ENCODE assay signal across 25 mouse cellular contexts in genomic region chr13:93468355-93468754, GRCm38 (mm10). TPM values are rescaled to one million over a fixed set of nuclear protein-coding genes. Genes with fewer than 3 reads are reported as not detected.
DNase-seq lines count a peak whose midpoint lies in the region; ATAC-seq and TF ChIP-seq lines count a peak whose summit lies in the region.
"Had no signal": no experiment of that assay in that cellular context is flagged by ENCODE, and none has a peak within 500 bp of the region (broad histone marks: within the 10 kb centered on the region; RNA-seq: fewer than 3 reads in every experiment).

No protein-coding gene starts in this region.

- no peaks in the 10 kb centered on the region for H3K9me3 ChIP-seq in forebrain, embryonic 16.5 days (ENCODE audit: control insufficient read depth, low read length)
- H3K9me3 ChIP-seq: G1E; heart, embryonic 15.5 days; hindbrain, embryonic 13.5 days; limb, embryonic 13.5 days; liver, embryonic 13.5 days had no signal

- no peak overlapping the region for H3K27ac ChIP-seq in kidney, adult 2 months (ENCODE audit: insufficient read depth, low read depth, low read length)
- 0 out of 2 replicates have a peak overlapping the region, but pooled peaks have one; percentile 47 for H3K27ac ChIP-seq in forebrain, embryonic 16.5 days (ENCODE audit: low read length)
- H3K27ac ChIP-seq: gastrocnemius, adult 2 months; heart, embryonic 15.5 days; hindbrain, embryonic 13.5 days; limb, embryonic 13.5 days; liver, embryonic 13.5 days had no signal

- H3K4me2 ChIP-seq in forebrain, embryonic 16.5 days (ENCODE audit: low read length) = no peak overlapping the region
- H3K4me2 ChIP-seq: heart, embryonic 15.5 days; hindbrain, embryonic 13.5 days; limb, embryonic 13.5 days; liver, embryonic 13.5 days; lung, embryonic 14.5 days had no signal

- peaks cover 2% of the 10 kb centered on the region for H3K36me3 ChIP-seq in kidney, adult 2 months (ENCODE audit: control insufficient read depth, insufficient read depth, low read length)
- peaks cover 11% of the 10 kb centered on the region; the same call in 1 of the 2 replicates for H3K36me3 ChIP-seq in forebrain, embryonic 16.5 days (ENCODE audit: control insufficient read depth, insufficient read depth)

- WGBS in kidney, adult 2 months = 92% methylated on average over 3 of the region's 3 CpGs
- WGBS in forebrain, embryonic 16.5 days = 56% methylated on average over 3 of the region's 3 CpGs

- no peaks in the 10 kb centered on the region for H3K27me3 ChIP-seq in kidney, adult 2 months (replicated peaks; ENCODE audit: control insufficient read depth, insufficient read depth, low read length)
- no peaks in the 10 kb centered on the region for H3K27me3 ChIP-seq in forebrain, embryonic 16.5 days (replicated peaks; ENCODE audit: control insufficient read depth, insufficient read depth, low read length)
- H3K27me3 ChIP-seq: CH12.LX; heart, embryonic 15.5 days; hindbrain, embryonic 13.5 days; limb, embryonic 13.5 days; liver, embryonic 13.5 days had no signal

- no peaks in the 10 kb centered on the region for H3K4me1 ChIP-seq in kidney, adult 2 months (ENCODE audit: control insufficient read depth, insufficient read depth, low read length)
- H3K4me1 ChIP-seq in forebrain, embryonic 16.5 days (replicated peaks; ENCODE audit: control insufficient read depth, insufficient read depth, low read length) = no peaks in the 10 kb centered on the region
- H3K4me1 ChIP-seq: heart, embryonic 15.5 days; hindbrain, embryonic 13.5 days; liver, embryonic 13.5 days had no signal

- peak; percentile 52 for DNase-seq in kidney, adult 2 months
- DNase-seq in kidney, adult 11 months = no peak
- DNase-seq in adrenal gland, adult 2 months = peak; percentile 89
- DNase-seq in adrenal gland, postnatal 14 days = peak; percentile 78
- no peak for DNase-seq in retina, postnatal 1 day
- no peak for DNase-seq in right cerebral cortex, postnatal 36 days (ENCODE audit: low spot score in 2 of 2)
- DNase-seq: B cell, adult 2 months; cerebellum, adult 11 months; cerebellum, postnatal 10 days; gastrocnemius, adult 2 months; heart, postnatal 36 days; kidney, adult 18-20 months; layer of hippocampus, adult 9-11 months; liver, embryonic 13.5 days; lung, embryonic 14.5 days; midbrain, embryonic 14.5 days; right cerebral cortex, postnatal 14 days; spleen, adult 18-20 months had no signal

- H3K9ac ChIP-seq in forebrain, embryonic 16.5 days (replicated peaks; ENCODE audit: low read depth, low read length) = no peak overlapping the region
- H3K9ac ChIP-seq: heart, embryonic 15.5 days; hindbrain, embryonic 13.5 days; limb, embryonic 13.5 days; liver, embryonic 13.5 days; lung, embryonic 14.5 days had no signal

- peak; percentile 93 for ATAC-seq in forebrain, embryonic 16.5 days
- ATAC-seq: activated CD4-positive, CD25-positive, alpha-beta regulatory T cell, adult 4 months had no signal

- TF ChIP-seq CTCF in kidney, adult 2 months (conservative IDR thresholded peaks at IDR 0.05; ENCODE audit: insufficient read depth, insufficient read length, low read depth, low read length) = no peak

- no peak for TF ChIP-seq POLR2A in kidney, adult 2 months (IDR thresholded peaks at IDR 0.05; ENCODE audit: low read depth, low read length)

- no peak overlapping the region for H3K4me3 ChIP-seq in kidney, adult 2 months (ENCODE audit: insufficient read depth, low read depth, low read length)
- H3K4me3 ChIP-seq in forebrain, embryonic 16.5 days (replicated peaks; ENCODE audit: low read length) = no peak overlapping the region
- H3K4me3 ChIP-seq: gastrocnemius, adult 2 months; heart, embryonic 15.5 days; hindbrain, embryonic 13.5 days; limb, embryonic 13.5 days; liver, embryonic 13.5 days had no signal

RNA-seq across cellular contexts. Expression of gene Jmy, which starts 31.3 kb away (rescaled TPM):
- 7.0 and 7.9 TPM in 2 replicates for polyA plus RNA-seq in kidney, adult 2 months (2012; rRNA removed)
- total RNA-seq in adrenal gland, adult 2 months (2021) = 10 to 100 TPM; 42.7 to 48.6 TPM
- 24.9 and 30.3 TPM in 2 replicates for polyA plus RNA-seq in adrenal gland, adult 2 months (2012; rRNA removed)
- 39.6 TPM in 2 replicates for total RNA-seq in adrenal gland, postnatal 14 days (2021)
- polyA plus RNA-seq in forebrain, embryonic 16.5 days (2015; fragmentation: Nextera tagmentation; extraction: Ambion mirVana) = 6.5 and 7.7 TPM in 2 replicates

Comparison
In these comparisons a context has a peak if more than half of its experiments do, and no peak if none do; other contexts are left out.
1. DNase-seq: peak in kidney, adult 2 months (single experiment), adrenal gland, adult 2 months (single experiment) and adrenal gland, postnatal 14 days (single experiment); none in kidney, adult 11 months (single experiment), retina, postnatal 1 day (single experiment) and right cerebral cortex, postnatal 36 days (0 of 2).